Mouse (Mus musculus): ENCODE results near the gene Erp27. TPM values are rescaled to one million over a fixed set of nuclear protein-coding genes. Genes with fewer than 3 reads are reported as not detected.
"Not testable (repeated sequence)": the region's sequence is repeated elsewhere in the genome, so short reads cannot be mapped to it uniquely, and the experiment has no call there.

The Erp27 gene
- polyA plus RNA-seq, 1 experiment from 2014 or later = 0.34 TPM

DNA sequence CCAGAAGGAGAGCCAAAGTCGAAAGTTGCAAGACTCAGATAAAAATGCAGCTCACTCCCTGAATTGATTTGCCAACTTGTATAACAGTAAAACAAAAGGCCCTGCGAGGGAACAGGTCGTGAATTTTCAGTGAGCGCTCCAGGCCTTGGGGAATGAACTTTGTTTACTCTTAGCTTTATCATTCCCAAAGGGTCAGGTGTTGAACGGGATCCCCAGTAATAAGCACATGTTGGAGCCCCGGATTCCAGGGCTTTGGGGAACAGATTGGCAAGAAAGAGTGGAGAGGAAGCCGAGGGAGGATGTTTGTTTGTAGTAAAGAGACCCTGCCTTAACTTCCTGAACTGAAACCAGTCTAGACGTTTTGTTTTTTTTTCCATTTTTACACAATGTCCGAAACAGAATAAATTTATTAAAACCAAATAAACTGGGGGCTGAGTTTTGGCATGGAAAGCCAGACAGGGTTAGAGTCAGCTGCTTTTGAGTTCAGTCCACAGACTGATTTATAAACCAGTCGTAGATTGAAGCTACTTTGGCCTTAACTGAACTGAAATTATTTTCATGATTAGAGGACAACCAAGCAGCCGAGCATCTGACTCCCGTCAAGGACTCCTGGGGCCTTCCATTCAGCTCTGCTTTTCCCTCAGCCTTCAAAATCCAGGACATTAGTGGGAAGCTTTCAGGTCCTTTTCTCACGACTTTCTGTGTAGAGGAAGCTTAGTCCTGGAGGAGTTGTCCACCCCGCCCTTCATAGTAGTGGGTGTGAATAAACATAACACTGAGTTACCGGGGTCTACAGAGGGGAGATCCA lies 27.2 kb downstream of the Erp27 start:
- Histone ChIP-seq H3K27ac (ENCODE audit: low read depth, low read length) (no peak overlapping the region), H3K9ac (ENCODE audit: low read depth, low read length) (no peak overlapping the region), H3K36me3 (ENCODE audit: control insufficient read depth, insufficient read depth, low read length) (no peaks in the 10 kb centered on the region), H3K9me3 (ENCODE audit: control insufficient read depth, low read length) (no peaks in the 10 kb centered on the region), H3K4me3 (ENCODE audit: low read depth, low read length) (no peak overlapping the region), H3K4me1 (replicated peaks; ENCODE audit: control insufficient read depth, insufficient read depth, low read length) (peaks cover 2% of the 10 kb centered on the region), H3K4me2 (no peak overlapping the region), H3K27me3 (replicated peaks; ENCODE audit: control insufficient read depth, insufficient read depth, low read length) (no peaks in the 10 kb centered on the region)
- 54% methylated on average over 15 of the region's 15 CpGs for WGBS
- ATAC-seq (replicated peaks; ENCODE audit: low FRiP score) (no peak), DNase-seq (ENCODE audit: low spot score) (no peak)

DNA sequence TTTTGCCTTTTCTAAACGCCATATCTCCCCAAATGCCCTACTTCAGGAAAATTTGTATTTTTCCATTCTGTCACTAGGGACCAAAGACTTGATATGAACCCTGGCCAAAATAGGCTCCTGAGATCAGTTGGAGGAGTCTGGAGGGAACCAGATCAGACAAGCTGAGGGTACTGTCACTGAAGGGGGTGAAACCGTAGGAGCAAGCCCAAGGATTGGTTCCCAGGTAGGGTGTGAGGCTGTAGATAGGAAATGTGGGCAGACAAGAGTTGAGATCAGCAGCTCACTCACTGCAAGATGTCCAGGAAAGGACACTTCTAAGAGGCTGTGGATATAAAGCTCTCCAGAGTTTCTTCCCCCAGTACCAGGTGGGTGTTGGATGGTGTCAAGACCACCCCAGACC lies 30.0 kb downstream of the Erp27 start:
- Histone ChIP-seq H3K4me2 (no peak overlapping the region), H3K9me3 (ENCODE audit: control insufficient read depth, low read length) (no peaks in the 10 kb centered on the region), H3K9ac (ENCODE audit: low read depth, low read length) (no peak overlapping the region), H3K4me1 (replicated peaks; ENCODE audit: control insufficient read depth, insufficient read depth, low read length) (peaks cover 2% of the 10 kb centered on the region), H3K4me3 (ENCODE audit: low read depth, low read length) (no peak overlapping the region), H3K27me3 (replicated peaks; ENCODE audit: control insufficient read depth, insufficient read depth, low read length) (no peaks in the 10 kb centered on the region), H3K36me3 (ENCODE audit: control insufficient read depth, insufficient read depth, low read length) (no peaks in the 10 kb centered on the region), H3K27ac (ENCODE audit: low read depth, low read length) (no peak overlapping the region)
- ATAC-seq (replicated peaks; ENCODE audit: low FRiP score) = peak; percentile 87
- DNase-seq (ENCODE audit: low spot score) = no peak
- WGBS = 63% methylated on average over 2 of the region's 2 CpGs

DNA sequence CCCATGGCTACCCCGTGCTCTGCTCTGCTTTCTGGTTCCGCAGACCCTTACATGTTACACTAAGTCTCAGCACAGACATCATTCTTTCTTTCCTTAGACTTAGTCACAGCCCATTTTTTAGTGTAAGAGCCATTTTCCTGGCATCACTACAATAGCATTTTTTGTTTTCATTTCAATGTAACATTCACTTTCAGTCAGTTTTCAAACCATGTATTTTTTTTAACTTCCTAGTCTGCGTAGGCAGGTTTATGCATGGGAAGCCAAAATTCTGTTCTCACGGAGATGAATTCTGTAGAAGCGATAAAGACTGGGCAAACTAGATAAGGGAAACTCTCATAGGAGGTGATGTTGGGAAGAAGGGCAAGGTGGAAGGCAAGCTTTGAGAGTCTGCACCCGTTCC lies 32.4 kb downstream of the Erp27 start:
- ATAC-seq (replicated peaks; ENCODE audit: low FRiP score) = no peak
- Histone ChIP-seq H3K36me3 (ENCODE audit: control insufficient read depth, insufficient read depth, low read length) (no peaks in the 10 kb centered on the region), H3K27me3 (replicated peaks; ENCODE audit: control insufficient read depth, insufficient read depth, low read length) (no peaks in the 10 kb centered on the region), H3K4me2 (no peak overlapping the region), H3K4me3 (ENCODE audit: low read depth, low read length) (no peak overlapping the region), H3K4me1 (replicated peaks; ENCODE audit: control insufficient read depth, insufficient read depth, low read length) (peaks cover 2% of the 10 kb centered on the region; the same call in 1 of the 2 replicates), H3K9me3 (ENCODE audit: control insufficient read depth, low read length) (no peaks in the 10 kb centered on the region), H3K9ac (ENCODE audit: low read depth, low read length) (no peak overlapping the region), H3K27ac (ENCODE audit: low read depth, low read length) (no peak overlapping the region)
- DNase-seq (ENCODE audit: low spot score) = no peak
- 86% methylated on average over 6 of the region's 6 CpGs for WGBS

DNA sequence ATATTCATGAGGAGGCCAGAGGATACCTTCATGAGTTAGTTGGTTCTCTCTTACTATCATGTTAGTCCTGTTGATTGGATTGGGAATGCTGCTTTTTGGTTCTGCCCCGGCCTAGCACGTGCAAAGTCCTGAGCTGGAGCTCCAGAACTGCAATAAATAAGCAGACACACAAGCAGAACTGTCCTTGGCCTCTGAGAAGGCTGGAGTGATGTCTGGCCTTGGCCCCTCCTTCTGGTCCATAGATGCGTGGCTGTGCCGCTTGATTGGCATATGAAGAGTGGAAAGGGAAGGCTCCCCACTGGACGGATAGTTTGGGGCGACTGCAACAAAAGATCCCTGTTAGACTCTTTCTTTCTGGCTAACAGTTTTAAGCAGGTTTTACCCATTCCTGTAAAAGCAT lies 32.9 kb downstream of the Erp27 start:
- 87% methylated on average over 6 of the region's 6 CpGs for WGBS
- H3K4me3 ChIP-seq (ENCODE audit: low read depth, low read length) = no peak overlapping the region

DNA sequence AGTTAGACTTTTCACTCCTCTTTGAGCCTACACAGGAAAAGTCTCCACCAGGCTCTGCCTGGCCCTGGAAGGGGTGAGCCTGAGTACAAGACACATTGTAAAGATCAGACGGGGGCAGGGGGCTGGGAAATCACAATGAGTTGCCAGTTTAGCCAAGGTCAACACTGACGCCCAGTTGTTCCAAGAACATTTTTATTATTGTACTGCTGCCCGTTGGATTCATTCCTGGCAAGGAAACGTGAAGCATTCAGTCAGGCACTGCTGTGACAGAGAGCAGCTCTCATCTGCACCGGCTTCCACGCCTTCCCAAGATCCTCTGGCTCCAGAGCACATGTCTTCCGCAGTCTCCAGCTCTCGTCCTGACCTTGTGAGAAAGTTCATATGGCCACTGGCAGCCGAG lies 34.1 kb downstream of the Erp27 start:
- DNase-seq (ENCODE audit: low spot score) (no peak), ATAC-seq (replicated peaks; ENCODE audit: low FRiP score) (no peak)
- H3K4me3 ChIP-seq (ENCODE audit: low read depth, low read length) = no peak overlapping the region
- no peaks in the 10 kb centered on the region for H3K27me3 ChIP-seq (replicated peaks; ENCODE audit: control insufficient read depth, insufficient read depth, low read length)
- no peak overlapping the region for H3K9ac ChIP-seq (ENCODE audit: low read depth, low read length)
- no peak overlapping the region for H3K27ac ChIP-seq (ENCODE audit: low read depth, low read length)
- WGBS = 70% methylated on average over 9 of the region's 9 CpGs
- H3K36me3 ChIP-seq (ENCODE audit: control insufficient read depth, insufficient read depth, low read length) = no peaks in the 10 kb centered on the region
- no peaks in the 10 kb centered on the region for H3K9me3 ChIP-seq (ENCODE audit: control insufficient read depth, low read length)
- no peak overlapping the region for H3K4me2 ChIP-seq
- peaks cover 2% of the 10 kb centered on the region; the same call in 1 of the 2 replicates for H3K4me1 ChIP-seq (replicated peaks; ENCODE audit: control insufficient read depth, insufficient read depth, low read length)

More for the DNA sequence above, 32.9 kb downstream of the Erp27 start:
- H3K9me3 ChIP-seq (ENCODE audit: control insufficient read depth, low read length) = no peaks in the 10 kb centered on the region
- ATAC-seq (replicated peaks; ENCODE audit: low FRiP score) (no peak), DNase-seq (ENCODE audit: low spot score) (no peak)
- H3K36me3 ChIP-seq (ENCODE audit: control insufficient read depth, insufficient read depth, low read length) = no peaks in the 10 kb centered on the region
- H3K4me2 ChIP-seq = no peak overlapping the region
- peaks cover 2% of the 10 kb centered on the region; the same call in 1 of the 2 replicates for H3K4me1 ChIP-seq (replicated peaks; ENCODE audit: control insufficient read depth, insufficient read depth, low read length)
- H3K9ac ChIP-seq (ENCODE audit: low read depth, low read length) = no peak overlapping the region
- no peak overlapping the region for H3K27ac ChIP-seq (ENCODE audit: low read depth, low read length)
- no peaks in the 10 kb centered on the region for H3K27me3 ChIP-seq (replicated peaks; ENCODE audit: control insufficient read depth, insufficient read depth, low read length)

DNA sequence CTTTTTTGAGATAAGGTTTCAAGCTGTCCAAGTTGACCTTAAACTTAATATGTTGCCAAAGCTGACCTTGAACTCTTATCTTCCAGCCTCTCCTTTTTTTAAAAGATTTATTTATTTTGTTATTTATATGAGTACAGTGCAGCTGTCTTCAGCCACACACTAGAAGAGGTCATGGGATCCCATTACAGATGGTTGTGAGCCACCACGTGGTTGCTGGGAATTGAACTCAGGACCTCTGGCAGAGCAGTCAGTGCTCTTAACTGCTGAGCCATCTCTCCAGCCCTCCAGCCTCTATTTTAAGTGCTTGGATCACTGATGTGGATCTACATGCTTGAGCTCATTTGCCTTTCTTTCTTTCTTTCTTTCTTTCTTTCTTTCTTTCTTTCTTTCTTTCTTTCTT lies 37.2 kb downstream of the Erp27 start:
- ATAC-seq (replicated peaks; ENCODE audit: low FRiP score); H3K9me3 ChIP-seq (ENCODE audit: control insufficient read depth, low read length); H3K4me2 ChIP-seq; H3K4me3 ChIP-seq (ENCODE audit: low read depth, low read length); H3K27ac ChIP-seq (ENCODE audit: low read depth, low read length); H3K4me1 ChIP-seq (replicated peaks; ENCODE audit: control insufficient read depth, insufficient read depth, low read length); H3K27me3 ChIP-seq (replicated peaks; ENCODE audit: control insufficient read depth, insufficient read depth, low read length); H3K36me3 ChIP-seq (ENCODE audit: control insufficient read depth, insufficient read depth, low read length); DNase-seq (ENCODE audit: low spot score); H3K9ac ChIP-seq (ENCODE audit: low read depth, low read length): not testable (repeated sequence)
- 23% methylated on average over 1 of the region's 1 CpGs for WGBS

DNA sequence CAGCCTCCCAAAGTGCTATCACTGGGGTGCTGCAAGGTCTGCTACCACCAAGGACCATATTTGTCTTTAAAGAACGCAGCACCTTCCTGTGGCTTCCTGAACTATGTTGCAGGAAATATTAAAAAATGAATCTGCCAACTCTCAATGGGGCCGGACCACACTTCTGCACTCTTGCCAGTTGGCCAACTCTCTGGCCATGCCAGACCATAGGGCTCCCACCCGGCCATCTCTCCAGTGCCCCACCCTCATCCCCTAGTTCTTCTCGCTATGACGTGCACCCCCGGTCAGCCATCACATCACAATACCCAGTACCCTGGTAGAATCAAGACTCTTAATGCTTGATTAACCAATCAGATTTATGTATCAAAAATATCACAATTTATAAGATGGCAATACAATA lies 38.0 kb downstream of the Erp27 start:
- Histone ChIP-seq H3K9me3 (ENCODE audit: control insufficient read depth, low read length) (no peaks in the 10 kb centered on the region), H3K36me3 (ENCODE audit: control insufficient read depth, insufficient read depth, low read length) (no peaks in the 10 kb centered on the region), H3K9ac (ENCODE audit: low read depth, low read length) (no peak overlapping the region), H3K27ac (ENCODE audit: low read depth, low read length) (no peak overlapping the region), H3K4me1 (replicated peaks; ENCODE audit: control insufficient read depth, insufficient read depth, low read length) (no peaks in the 10 kb centered on the region), H3K4me3 (ENCODE audit: low read depth, low read length) (no peak overlapping the region), H3K4me2 (no peak overlapping the region), H3K27me3 (replicated peaks; ENCODE audit: control insufficient read depth, insufficient read depth, low read length) (no peaks in the 10 kb centered on the region)
- 92% methylated on average over 6 of the region's 6 CpGs for WGBS
- DNase-seq (ENCODE audit: low spot score) (no peak), ATAC-seq (replicated peaks; ENCODE audit: low FRiP score) (no peak)

DNA sequence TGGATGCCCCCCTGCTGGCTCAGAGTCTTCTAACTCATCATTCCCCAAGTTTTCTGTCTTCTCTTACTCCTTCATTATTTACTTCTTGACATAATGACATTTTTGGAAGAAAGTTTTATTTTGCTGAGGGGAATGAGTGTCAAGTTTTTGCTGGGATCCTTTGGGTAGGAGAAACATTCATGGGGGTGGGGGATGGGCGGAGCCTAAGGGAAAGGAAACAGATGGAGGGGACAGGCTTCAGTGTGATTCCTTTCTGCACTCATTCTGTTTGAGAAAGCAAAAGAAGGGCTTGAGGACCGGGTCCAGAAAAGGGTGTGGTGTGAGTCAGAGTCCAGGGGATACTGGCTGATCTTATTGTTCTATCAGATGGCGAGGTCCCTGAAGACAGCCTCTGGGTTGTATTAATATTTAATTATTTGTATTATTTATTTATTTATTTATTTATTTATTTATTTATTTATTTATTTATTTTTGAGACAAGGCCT lies 38.5 kb downstream of the Erp27 start:
- no peak for ATAC-seq (replicated peaks; ENCODE audit: low FRiP score)
- H3K36me3 ChIP-seq (ENCODE audit: control insufficient read depth, insufficient read depth, low read length) = no peaks in the 10 kb centered on the region
- no peak overlapping the region for H3K9ac ChIP-seq (ENCODE audit: low read depth, low read length)
- H3K27me3 ChIP-seq (replicated peaks; ENCODE audit: control insufficient read depth, insufficient read depth, low read length) = no peaks in the 10 kb centered on the region
- H3K4me1 ChIP-seq (replicated peaks; ENCODE audit: control insufficient read depth, insufficient read depth, low read length) = no peaks in the 10 kb centered on the region
- DNase-seq (ENCODE audit: low spot score) = no peak
- WGBS = 75% methylated on average over 3 of the region's 3 CpGs
- H3K27ac ChIP-seq (ENCODE audit: low read depth, low read length) = no peak overlapping the region
- no peak overlapping the region for H3K4me2 ChIP-seq
- no peak overlapping the region for H3K4me3 ChIP-seq (ENCODE audit: low read depth, low read length)
- no peaks in the 10 kb centered on the region for H3K9me3 ChIP-seq (ENCODE audit: control insufficient read depth, low read length)

DNA sequence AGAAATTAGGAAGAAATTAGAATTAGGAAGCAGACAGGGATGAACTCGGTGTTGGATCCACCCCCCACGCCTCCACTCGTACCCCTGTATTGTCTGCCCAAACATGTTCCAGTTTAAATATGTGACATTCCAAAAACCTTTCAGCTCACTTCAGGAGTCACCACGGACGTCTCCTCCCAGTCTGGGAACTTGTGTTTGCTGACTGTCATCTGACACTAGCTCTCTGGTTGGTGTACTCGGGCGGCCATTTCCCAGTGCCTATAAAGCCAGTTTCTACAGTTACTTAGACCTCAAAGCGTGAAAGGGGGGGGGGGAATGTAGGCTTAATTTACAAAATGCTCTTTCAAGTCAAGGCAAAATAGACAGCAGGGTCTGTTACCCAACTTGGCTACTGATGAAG lies 40.3 kb downstream of the Erp27 start:
- H3K4me2 ChIP-seq = no peak overlapping the region
- 72% methylated on average over 8 of the region's 8 CpGs for WGBS

More for the DNA sequence above, 40.3 kb downstream of the Erp27 start:
- no peaks in the 10 kb centered on the region for H3K27me3 ChIP-seq (replicated peaks; ENCODE audit: control insufficient read depth, insufficient read depth, low read length)
- no peak overlapping the region for H3K27ac ChIP-seq (ENCODE audit: low read depth, low read length)
- no peak overlapping the region for H3K4me3 ChIP-seq (ENCODE audit: low read depth, low read length)
- ATAC-seq (replicated peaks; ENCODE audit: low FRiP score) = no peak
- H3K9me3 ChIP-seq (ENCODE audit: control insufficient read depth, low read length) = no peaks in the 10 kb centered on the region
- no peaks in the 10 kb centered on the region for H3K36me3 ChIP-seq (ENCODE audit: control insufficient read depth, insufficient read depth, low read length)
- H3K9ac ChIP-seq (ENCODE audit: low read depth, low read length) = no peak overlapping the region
- no peak for DNase-seq (ENCODE audit: low spot score)
- no peaks in the 10 kb centered on the region for H3K4me1 ChIP-seq (replicated peaks; ENCODE audit: control insufficient read depth, insufficient read depth, low read length)
